Mouse (Mus musculus): ENCODE data around the gene Kcna2. TPM values are rescaled to one million over a fixed set of nuclear protein-coding genes. Genes with fewer than 3 reads are reported as not detected.

The Kcna2 gene
- polyA plus RNA-seq, 1 experiment from 2014 or later = 1.6 TPM

GRCm38 (mm10) chr3:107153772-107154655, 53.1 kb downstream of the Kcna2 start:
- no peaks in the 10 kb centered on the region for H3K27me3 ChIP-seq (ENCODE audit: control insufficient read depth, insufficient read depth, low read depth, low read length)
- no peak overlapping the region for H3K9ac ChIP-seq (ENCODE audit: low read depth, low read length)
- H3K27ac ChIP-seq (ENCODE audit: low read length) = no peak overlapping the region
- no peaks in the 10 kb centered on the region for H3K36me3 ChIP-seq (ENCODE audit: control insufficient read depth, insufficient read depth, low read length)
- H3K4me1 ChIP-seq (ENCODE audit: control insufficient read depth, insufficient read depth, low read length) = peaks cover 6% of the 10 kb centered on the region; the same call in 1 of the 2 replicates
- 89% methylated on average over 11 of the region's 11 CpGs for WGBS
- no peak for ATAC-seq
- H3K4me2 ChIP-seq (ENCODE audit: low read length) = no peak overlapping the region
- H3K9me3 ChIP-seq (replicated peaks; ENCODE audit: control insufficient read depth, low read length, poor library complexity, severe bottlenecking) = no peaks in the 10 kb centered on the region
- no peak overlapping the region for H3K4me3 ChIP-seq (ENCODE audit: low read depth, low read length)

- whole genome bisulfite sequencing = 91% methylated on average over 7 of the region's 7 CpGs
- Histone ChIP-seq H3K9me3 (replicated peaks; ENCODE audit: control insufficient read depth, low read length, poor library complexity, severe bottlenecking) (no peaks in the 10 kb centered on the region), H3K36me3 (ENCODE audit: control insufficient read depth, insufficient read depth, low read length) (no peaks in the 10 kb centered on the region), H3K27ac (ENCODE audit: low read length) (no peak overlapping the region), H3K9ac (ENCODE audit: low read depth, low read length) (no peak overlapping the region), H3K4me3 (ENCODE audit: low read depth, low read length) (no peak overlapping the region), H3K4me1 (ENCODE audit: control insufficient read depth, insufficient read depth, low read length) (no peaks in the 10 kb centered on the region; the same call in 1 of the 2 replicates), H3K27me3 (ENCODE audit: control insufficient read depth, insufficient read depth, low read depth, low read length) (no peaks in the 10 kb centered on the region), H3K4me2 (ENCODE audit: low read length) (no peak overlapping the region)
- ATAC-seq = no peak
Measured at GRCm38 (mm10) chr3:107158856-107159255, 57.9 kb downstream of the Kcna2 start.

GRCm38 (mm10) chr3:107159418-107159817, 58.5 kb downstream of the Kcna2 start:
- Histone ChIP-seq H3K27me3 (ENCODE audit: control insufficient read depth, insufficient read depth, low read depth, low read length) (no peaks in the 10 kb centered on the region), H3K36me3 (ENCODE audit: control insufficient read depth, insufficient read depth, low read length) (no peaks in the 10 kb centered on the region), H3K4me3 (ENCODE audit: low read depth, low read length) (peak overlapping the region; percentile 19; the same call in 1 of the 2 replicates), H3K4me2 (ENCODE audit: low read length) (peak overlapping the region; percentile 47), H3K9me3 (replicated peaks; ENCODE audit: control insufficient read depth, low read length, poor library complexity, severe bottlenecking) (no peaks in the 10 kb centered on the region), H3K27ac (ENCODE audit: low read length) (no peak overlapping the region), H3K4me1 (ENCODE audit: control insufficient read depth, insufficient read depth, low read length) (no peaks in the 10 kb centered on the region; the same call in 1 of the 2 replicates), H3K9ac (ENCODE audit: low read depth, low read length) (no peak overlapping the region)
- ATAC-seq = 0 out of 2 replicates have a peak, but pooled peaks have one; percentile 4
- 63% methylated on average over 3 of the region's 3 CpGs for WGBS

- Histone ChIP-seq H3K27ac (ENCODE audit: low read length) (no peak overlapping the region), H3K27me3 (ENCODE audit: control insufficient read depth, insufficient read depth, low read depth, low read length) (no peaks in the 10 kb centered on the region), H3K4me2 (ENCODE audit: low read length) (peak overlapping the region; percentile 47), H3K36me3 (ENCODE audit: control insufficient read depth, insufficient read depth, low read length) (no peaks in the 10 kb centered on the region), H3K9me3 (replicated peaks; ENCODE audit: control insufficient read depth, low read length, poor library complexity, severe bottlenecking) (no peaks in the 10 kb centered on the region), H3K4me3 (ENCODE audit: low read depth, low read length) (peak overlapping the region; percentile 19), H3K9ac (ENCODE audit: low read depth, low read length) (peak overlapping the region; percentile 8; the same call in 1 of the 2 replicates), H3K4me1 (ENCODE audit: control insufficient read depth, insufficient read depth, low read length) (no peaks in the 10 kb centered on the region; the same call in 1 of the 2 replicates)
- WGBS = 1% methylated on average over 17 of the region's 17 CpGs
- peak; percentile 77 for ATAC-seq
Measured at GRCm38 (mm10) chr3:107159859-107160324, 58.9 kb downstream of the Kcna2 start.

GRCm38 (mm10) chr3:107162741-107163140, 61.8 kb downstream of the Kcna2 start:
- Histone ChIP-seq H3K9me3 (replicated peaks; ENCODE audit: control insufficient read depth, low read length, poor library complexity, severe bottlenecking) (no peaks in the 10 kb centered on the region), H3K36me3 (ENCODE audit: control insufficient read depth, insufficient read depth, low read length) (no peaks in the 10 kb centered on the region), H3K27ac (ENCODE audit: low read length) (no peak overlapping the region), H3K4me1 (ENCODE audit: control insufficient read depth, insufficient read depth, low read length) (no peaks in the 10 kb centered on the region; the same call in 1 of the 2 replicates), H3K4me2 (ENCODE audit: low read length) (no peak overlapping the region), H3K27me3 (ENCODE audit: control insufficient read depth, insufficient read depth, low read depth, low read length) (no peaks in the 10 kb centered on the region), H3K4me3 (ENCODE audit: low read depth, low read length) (no peak overlapping the region), H3K9ac (ENCODE audit: low read depth, low read length) (no peak overlapping the region)
- WGBS = 88% methylated on average over 2 of the region's 2 CpGs
- no peak for ATAC-seq

Other genes with a start within 250 kb of the Kcna2 start
- 16.0 and 17.8 TPM in 2 replicates for gene Kcna3, start 65.0 kb upstream of the Kcna2 start, polyA plus RNA-seq (2015; fragmentation: Nextera tagmentation; extraction: Ambion mirVana)
- not detected in 2 replicates for gene Kcna10, start 81.9 kb downstream of the Kcna2 start, polyA plus RNA-seq (2015; fragmentation: Nextera tagmentation; extraction: Ambion mirVana)
- gene Cym, start 120.6 kb downstream of the Kcna2 start, polyA plus RNA-seq (2015; fragmentation: Nextera tagmentation; extraction: Ambion mirVana) = 0.22 and 0.34 TPM in 2 replicates
- gene A630076J17Rik, start 129.5 kb downstream of the Kcna2 start, polyA plus RNA-seq (2015; fragmentation: Nextera tagmentation; extraction: Ambion mirVana) = not detected in 2 replicates
- gene Prok1, start 138.6 kb downstream of the Kcna2 start, polyA plus RNA-seq (2015; fragmentation: Nextera tagmentation; extraction: Ambion mirVana) = 0.07 and 0.08 TPM in 2 replicates
- 175 and 178 TPM in 2 replicates for gene Lamtor5, start 177.7 kb downstream of the Kcna2 start, polyA plus RNA-seq (2015; fragmentation: Nextera tagmentation; extraction: Ambion mirVana)
- 2.4 and 2.6 TPM in 2 replicates for gene Slc16a4, start 190.1 kb downstream of the Kcna2 start, polyA plus RNA-seq (2015; fragmentation: Nextera tagmentation; extraction: Ambion mirVana)
- gene Rbm15, start 232.5 kb downstream of the Kcna2 start, polyA plus RNA-seq (2015; fragmentation: Nextera tagmentation; extraction: Ambion mirVana) = 5.7 and 6.5 TPM in 2 replicates